Mouse (Mus musculus) induced T-regulatory cell, adult 2 months (primary cell): ENCODE measurements around the gene Ryk.

ENCODE experiments used
- DNase-seq: peaks from one replicate; pipeline ENCODE4 v3.0.0-alpha.2; 2012; ENCODE audit warnings: low read depth

Ryk gene

GRCm38 (mm10) chr9:102859399-102859798, 24.7 kb downstream of the Ryk start:
- no peak for DNase-seq

- no peak for DNase-seq
Observed at GRCm38 (mm10) chr9:102859963-102860362, 25.2 kb downstream of the Ryk start.

- no peak for DNase-seq
Observed at GRCm38 (mm10) chr9:102860802-102861469, 26.2 kb downstream of the Ryk start.

- DNase-seq: no peak
Observed at GRCm38 (mm10) chr9:102861789-102862188, 27.1 kb downstream of the Ryk start.

GRCm38 (mm10) chr9:102862260-102862659, 27.5 kb downstream of the Ryk start:
- no peak for DNase-seq

GRCm38 (mm10) chr9:102863876-102864545, 29.3 kb downstream of the Ryk start:
- no peak for DNase-seq

- no peak for DNase-seq
Observed at GRCm38 (mm10) chr9:102864931-102865330, 30.2 kb downstream of the Ryk start.

- DNase-seq: no peak
Observed at GRCm38 (mm10) chr9:102865946-102866737, 31.4 kb downstream of the Ryk start.

GRCm38 (mm10) chr9:102866893-102867292, 32.2 kb downstream of the Ryk start:
- peak; percentile 74 for DNase-seq

- DNase-seq: no peak
Observed at GRCm38 (mm10) chr9:102867516-102867915, 32.8 kb downstream of the Ryk start.

- no peak for DNase-seq
Observed at GRCm38 (mm10) chr9:102868451-102868850, 33.7 kb downstream of the Ryk start.

GRCm38 (mm10) chr9:102876054-102876690, 41.5 kb downstream of the Ryk start:
- DNase-seq: no peak

- DNase-seq: no peak
Observed at GRCm38 (mm10) chr9:102877916-102878315, 43.2 kb downstream of the Ryk start.

GRCm38 (mm10) chr9:102879545-102879944, 44.8 kb downstream of the Ryk start:
- peak; percentile 81 for DNase-seq

GRCm38 (mm10) chr9:102884703-102885102, 50.0 kb downstream of the Ryk start:
- no peak for DNase-seq

- no peak for DNase-seq
Observed at GRCm38 (mm10) chr9:102890166-102890565, 55.4 kb downstream of the Ryk start.

- no peak for DNase-seq
Observed at GRCm38 (mm10) chr9:102892480-102893355, 58.0 kb downstream of the Ryk start.

GRCm38 (mm10) chr9:102893356-102893870, 58.7 kb downstream of the Ryk start:
- DNase-seq: no peak

- DNase-seq: no peak
Observed at GRCm38 (mm10) chr9:102899916-102900315, 65.2 kb downstream of the Ryk start.

- DNase-seq: no peak
Observed at GRCm38 (mm10) chr9:102902308-102902707, 67.6 kb downstream of the Ryk start.

GRCm38 (mm10) chr9:102904952-102905351, 70.2 kb downstream of the Ryk start:
- no peak for DNase-seq
